Mouse (Mus musculus) adipocyte (in vitro differentiated cells): ENCODE data around the gene Chd6.
"Not testable (repeated sequence)": the region's sequence is repeated elsewhere in the genome, so short reads cannot be mapped to it uniquely, and the experiment has no call there.

Experiments used
- DNase-seq: peaks from one replicate; pipeline ENCODE4 v3.0.0-alpha.2; 2016; ENCODE audit warnings: low spot score

Gene Chd6

GRCm38 (mm10) chr2:160990339-160991070, 118.4 kb downstream of the Chd6 start:
- no peak for DNase-seq

GRCm38 (mm10) chr2:160987503-160987902, 121.4 kb downstream of the Chd6 start:
- no peak for DNase-seq

- DNase-seq = no peak
Measured at GRCm38 (mm10) chr2:160982636-160983035, 126.2 kb downstream of the Chd6 start.

- DNase-seq = no peak
Measured at GRCm38 (mm10) chr2:160981791-160982190, 127.1 kb downstream of the Chd6 start.

- peak; percentile 40 for DNase-seq
Measured at GRCm38 (mm10) chr2:160978651-160979050, 130.2 kb downstream of the Chd6 start.

- peak; percentile 49 for DNase-seq
Measured at GRCm38 (mm10) chr2:160977248-160977647, 131.6 kb downstream of the Chd6 start.

- no peak for DNase-seq
Measured at GRCm38 (mm10) chr2:160973648-160974215, 135.1 kb downstream of the Chd6 start.

- no peak for DNase-seq
Measured at GRCm38 (mm10) chr2:160972103-160972792, 136.6 kb downstream of the Chd6 start.

GRCm38 (mm10) chr2:160962149-160962548, 146.7 kb downstream of the Chd6 start:
- DNase-seq = no peak

- DNase-seq = no peak
Measured at GRCm38 (mm10) chr2:160960956-160961646, 147.8 kb downstream of the Chd6 start.

- no peak for DNase-seq
Measured at GRCm38 (mm10) chr2:160959901-160960300, 149.0 kb downstream of the Chd6 start.

GRCm38 (mm10) chr2:160958737-160959136, 150.1 kb downstream of the Chd6 start:
- no peak for DNase-seq

GRCm38 (mm10) chr2:160957801-160958200, 151.1 kb downstream of the Chd6 start:
- DNase-seq = not testable (repeated sequence)

GRCm38 (mm10) chr2:160957307-160957706, 151.6 kb downstream of the Chd6 start:
- not testable (repeated sequence) for DNase-seq

GRCm38 (mm10) chr2:160955331-160955730, 153.5 kb downstream of the Chd6 start:
- no peak for DNase-seq

GRCm38 (mm10) chr2:160954541-160954940, 154.3 kb downstream of the Chd6 start:
- no peak for DNase-seq

- DNase-seq = no peak
Measured at GRCm38 (mm10) chr2:160953131-160953873, 155.6 kb downstream of the Chd6 start.

GRCm38 (mm10) chr2:160951595-160951994, 157.3 kb downstream of the Chd6 start:
- DNase-seq = no peak

GRCm38 (mm10) chr2:160942443-160942842, 166.4 kb downstream of the Chd6 start:
- no peak for DNase-seq

GRCm38 (mm10) chr2:160940930-160941709, 167.8 kb downstream of the Chd6 start:
- no peak for DNase-seq

GRCm38 (mm10) chr2:160934451-160934850, 174.4 kb downstream of the Chd6 start:
- DNase-seq = no peak
